Mouse (Mus musculus): ENCODE measurements at regions not wholly inside any gene's neighbourhood (a gene's known extent, or its start where the extent isn't known, plus 50 kb on each side); places are given as distances from the start of the nearest gene placed in this dataset.
"Not testable (repeated sequence)": the region's sequence is repeated elsewhere in the genome, so short reads cannot be mapped to it uniquely, and the experiment has no call there.

DNA sequence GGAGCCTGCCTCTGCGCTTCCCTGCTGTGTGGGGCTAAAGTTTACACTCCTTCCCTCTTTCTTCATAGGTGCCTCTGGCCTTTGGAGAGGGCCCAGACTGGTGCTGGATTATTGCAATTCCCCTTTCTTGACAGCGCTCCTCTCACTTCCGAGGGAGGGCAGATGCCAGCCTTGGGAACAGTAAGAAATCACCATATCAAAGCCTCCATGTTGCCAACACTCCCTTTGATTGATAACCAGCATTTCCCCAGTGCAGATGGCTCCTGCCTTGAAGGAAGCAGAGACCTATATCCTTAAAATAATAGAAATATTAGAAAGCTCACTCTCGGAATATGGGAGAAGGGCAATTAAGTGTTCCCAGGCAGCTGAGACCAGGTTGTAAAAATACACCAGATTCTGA, 63.1 kb upstream of the Cep295 start:
- Histone ChIP-seq H3K4me2 (replicated peaks) (no peak overlapping the region), H3K4me1 (replicated peaks; ENCODE audit: control insufficient read depth, insufficient read depth, low read length) (0 out of 2 replicates have a peak, but pooled peaks cover 5% of the 10 kb centered on the region), H3K9me3 (ENCODE audit: control insufficient read depth, low read length) (no peaks in the 10 kb centered on the region), H3K9ac (no peak overlapping the region), H3K27ac (no peak overlapping the region), H3K36me3 (replicated peaks; ENCODE audit: control insufficient read depth, insufficient read depth) (no peaks in the 10 kb centered on the region), H3K4me3 (replicated peaks; ENCODE audit: low read length) (no peak overlapping the region), H3K27me3 (ENCODE audit: control insufficient read depth, insufficient read depth, low read length) (no peaks in the 10 kb centered on the region)
- DNase-seq (ENCODE audit: low spot score), result no peak
- no peak for ATAC-seq (ENCODE audit: low FRiP score)
- 43% methylated on average over 4 of the region's 4 CpGs for WGBS

DNA sequence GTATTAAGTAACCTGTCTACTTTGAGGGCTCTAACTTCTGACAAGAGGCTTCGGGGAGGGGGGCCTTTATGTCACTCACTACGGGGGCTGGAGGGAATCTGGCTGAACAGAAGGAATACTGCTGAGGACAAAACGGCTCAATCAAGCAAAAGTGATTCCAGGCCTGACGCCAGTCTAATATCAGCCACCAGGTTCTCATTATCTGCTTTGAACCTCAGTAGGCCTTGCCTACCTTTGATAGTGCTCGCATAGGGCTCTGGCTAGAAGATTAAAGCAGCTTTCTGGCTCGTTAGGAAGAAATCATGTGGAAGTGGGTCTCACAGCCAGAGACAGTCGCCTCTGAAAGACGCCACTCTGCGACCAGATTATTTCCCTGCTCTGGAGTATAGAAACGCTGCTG, 64.3 kb upstream of the Cep295 start:
- H3K9ac ChIP-seq, result no peak overlapping the region
- WGBS, result 22% methylated on average over 10 of the region's 10 CpGs
- H3K27me3 ChIP-seq (ENCODE audit: control insufficient read depth, insufficient read depth, low read length), result no peaks in the 10 kb centered on the region
- ATAC-seq (ENCODE audit: low FRiP score) (peak; percentile 65; the same call in 1 of the 2 replicates), DNase-seq (ENCODE audit: low spot score) (peak; percentile 34)
- H3K27ac ChIP-seq, result 0 out of 2 replicates have a peak overlapping the region, but pooled peaks have one; percentile 51
- H3K4me2 ChIP-seq (replicated peaks), result no peak overlapping the region
- H3K9me3 ChIP-seq (ENCODE audit: control insufficient read depth, low read length), result no peaks in the 10 kb centered on the region
- 0 out of 2 replicates have a peak, but pooled peaks cover 5% of the 10 kb centered on the region for H3K4me1 ChIP-seq (replicated peaks; ENCODE audit: control insufficient read depth, insufficient read depth, low read length)
- no peak overlapping the region for H3K4me3 ChIP-seq (replicated peaks; ENCODE audit: low read length)
- no peaks in the 10 kb centered on the region for H3K36me3 ChIP-seq (replicated peaks; ENCODE audit: control insufficient read depth, insufficient read depth)

- not testable (repeated sequence) for H3K27ac ChIP-seq; H3K4me3 ChIP-seq (replicated peaks; ENCODE audit: low read length); H3K27me3 ChIP-seq (ENCODE audit: control insufficient read depth, insufficient read depth, low read length); H3K9ac ChIP-seq; H3K4me2 ChIP-seq (replicated peaks); ATAC-seq (ENCODE audit: low FRiP score); H3K36me3 ChIP-seq (replicated peaks; ENCODE audit: control insufficient read depth, insufficient read depth); H3K4me1 ChIP-seq (replicated peaks; ENCODE audit: control insufficient read depth, insufficient read depth, low read length); DNase-seq (ENCODE audit: low spot score); H3K9me3 ChIP-seq (ENCODE audit: control insufficient read depth, low read length)
- 59% methylated on average over 11 of the region's 11 CpGs for WGBS
These were observed 59.0 kb upstream of the Smco4 start for GRCm38 (mm10) chr9:15434279-15434678.

- ATAC-seq (ENCODE audit: low FRiP score) (no peak), DNase-seq (ENCODE audit: low spot score) (no peak)
These were observed 53.8 kb upstream of the Smco4 start for GRCm38 (mm10) chr9:15439319-15439980.

DNA sequence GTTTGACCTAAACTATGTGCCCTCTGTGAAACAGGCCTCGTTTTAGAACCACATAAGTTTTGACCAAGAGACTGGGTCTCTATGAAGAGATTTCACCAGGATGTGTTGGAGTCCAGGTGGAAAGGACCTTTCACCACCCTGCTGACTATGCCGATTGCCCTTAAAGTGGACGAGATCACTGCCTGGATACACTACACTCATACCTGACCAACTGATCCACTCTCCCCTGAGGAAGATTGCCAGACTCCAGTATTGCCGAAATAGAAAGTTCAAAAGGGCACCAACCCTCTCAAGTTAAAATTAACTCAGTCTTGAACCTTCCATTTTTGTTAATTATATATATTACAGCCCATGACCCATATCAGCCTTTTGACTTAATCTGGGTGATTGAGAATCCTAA, 51.1 kb upstream of the Smco4 start:
- Histone ChIP-seq H3K36me3 (replicated peaks; ENCODE audit: control insufficient read depth, insufficient read depth) (no peaks in the 10 kb centered on the region), H3K9me3 (ENCODE audit: control insufficient read depth, low read length) (no peaks in the 10 kb centered on the region), H3K4me3 (replicated peaks; ENCODE audit: low read length) (no peak overlapping the region), H3K27ac (no peak overlapping the region), H3K27me3 (ENCODE audit: control insufficient read depth, insufficient read depth, low read length) (no peaks in the 10 kb centered on the region), H3K4me2 (replicated peaks) (no peak overlapping the region), H3K9ac (no peak overlapping the region), H3K4me1 (replicated peaks; ENCODE audit: control insufficient read depth, insufficient read depth, low read length) (no peaks in the 10 kb centered on the region)
- DNase-seq (ENCODE audit: low spot score), result no peak
- WGBS, result 85% methylated on average over 4 of the region's 4 CpGs
- no peak for ATAC-seq (ENCODE audit: low FRiP score)

More at GRCm38 (mm10) chr9:15439319-15439980, 53.8 kb upstream of the Smco4 start:
- Histone ChIP-seq H3K27ac (no peak overlapping the region), H3K36me3 (replicated peaks; ENCODE audit: control insufficient read depth, insufficient read depth) (no peaks in the 10 kb centered on the region), H3K9ac (no peak overlapping the region), H3K4me2 (replicated peaks) (no peak overlapping the region), H3K4me1 (replicated peaks; ENCODE audit: control insufficient read depth, insufficient read depth, low read length) (no peaks in the 10 kb centered on the region), H3K27me3 (ENCODE audit: control insufficient read depth, insufficient read depth, low read length) (no peaks in the 10 kb centered on the region), H3K9me3 (ENCODE audit: control insufficient read depth, low read length) (no peaks in the 10 kb centered on the region), H3K4me3 (replicated peaks; ENCODE audit: low read length) (no peak overlapping the region)
- WGBS, result 79% methylated on average over 4 of the region's 4 CpGs
